Mouse (Mus musculus): Measurements from ENCODE around the gene Smco4. TPM values are rescaled to one million over a fixed set of nuclear protein-coding genes. Genes with fewer than 3 reads are reported as not detected.

The Smco4 gene
- 6.8 and 15.2 TPM in 2 replicates for polyA plus RNA-seq (2012; rRNA removed)

GRCm38 (mm10) chr9:15493235-15493924, at the start of gene Smco4:
Gene Smco4 (plus strand): TSS chr9:15493432.
- under 1% methylated on average over 101 of the region's 101 CpGs for WGBS

GRCm38 (mm10) chr9:15447397-15447796, 45.8 kb upstream of the Smco4 start:
- Histone ChIP-seq H3K27me3 (ENCODE audit: control insufficient read depth, insufficient read depth, low read length) (no peaks in the 10 kb centered on the region), H3K27ac (ENCODE audit: insufficient read depth, low read depth, low read length) (no peak overlapping the region), H3K4me3 (ENCODE audit: low read depth, low read length) (no peak overlapping the region), H3K36me3 (ENCODE audit: control insufficient read depth, insufficient read depth, low read length) (no peaks in the 10 kb centered on the region), H3K4me1 (ENCODE audit: control insufficient read depth, insufficient read depth, insufficient read length, low read length) (0 out of 2 replicates have a peak, but pooled peaks cover 2% of the 10 kb centered on the region)
- TF ChIP-seq CTCF (IDR thresholded peaks at IDR 0.05; ENCODE audit: extremely low read depth, insufficient read length, insufficient replicate concordance, low read depth, low read length) (no peak), POLR2A (IDR thresholded peaks at IDR 0.05; ENCODE audit: low read depth, low read length) (no peak)
- WGBS, result 28% methylated on average over 2 of the region's 2 CpGs

More at GRCm38 (mm10) chr9:15493235-15493924, at the start of gene Smco4:
- peak within 1 kb of the TSS; percentile 45; the same call in 1 of the 2 replicates for H3K27ac ChIP-seq (ENCODE audit: insufficient read depth, low read depth, low read length)
- H3K36me3 ChIP-seq (ENCODE audit: control insufficient read depth, insufficient read depth, low read length), result no peaks in the 10 kb centered on the region
- H3K27me3 ChIP-seq (ENCODE audit: control insufficient read depth, insufficient read depth, low read length), result no peaks in the 10 kb centered on the region
- peaks cover 10% of the 10 kb centered on the region for H3K4me1 ChIP-seq (ENCODE audit: control insufficient read depth, insufficient read depth, insufficient read length, low read length)
- H3K4me3 ChIP-seq (ENCODE audit: low read depth, low read length), result peak within 1 kb of the TSS; percentile 90
- TF ChIP-seq CTCF (IDR thresholded peaks at IDR 0.05; ENCODE audit: extremely low read depth, insufficient read length, insufficient replicate concordance, low read depth, low read length) (peak; percentile 48), POLR2A (IDR thresholded peaks at IDR 0.05; ENCODE audit: low read depth, low read length) (peak; percentile 24; the same call in 1 of the 2 replicates)

GRCm38 (mm10) chr9:15450921-15451320, 42.3 kb upstream of the Smco4 start:
- no peaks in the 10 kb centered on the region for H3K27me3 ChIP-seq (ENCODE audit: control insufficient read depth, insufficient read depth, low read length)
- no peak overlapping the region for H3K4me3 ChIP-seq (ENCODE audit: low read depth, low read length)
- no peaks in the 10 kb centered on the region for H3K36me3 ChIP-seq (ENCODE audit: control insufficient read depth, insufficient read depth, low read length)
- no peak overlapping the region for H3K27ac ChIP-seq (ENCODE audit: insufficient read depth, low read depth, low read length)
- H3K4me1 ChIP-seq (ENCODE audit: control insufficient read depth, insufficient read depth, insufficient read length, low read length), result 0 out of 2 replicates have a peak, but pooled peaks cover 2% of the 10 kb centered on the region
- 77% methylated on average over 5 of the region's 5 CpGs for WGBS
- no peak for TF ChIP-seq CTCF (IDR thresholded peaks at IDR 0.05; ENCODE audit: extremely low read depth, insufficient read length, insufficient replicate concordance, low read depth, low read length)
- no peak for TF ChIP-seq POLR2A (IDR thresholded peaks at IDR 0.05; ENCODE audit: low read depth, low read length)

- Histone ChIP-seq H3K27me3 (ENCODE audit: control insufficient read depth, insufficient read depth, low read length) (no peaks in the 10 kb centered on the region), H3K4me3 (ENCODE audit: low read depth, low read length) (no peak overlapping the region), H3K4me1 (ENCODE audit: control insufficient read depth, insufficient read depth, insufficient read length, low read length) (no peaks in the 10 kb centered on the region), H3K27ac (ENCODE audit: insufficient read depth, low read depth, low read length) (no peak overlapping the region), H3K36me3 (ENCODE audit: control insufficient read depth, insufficient read depth, low read length) (no peaks in the 10 kb centered on the region)
- WGBS, result 88% methylated on average over 4 of the region's 4 CpGs
- TF ChIP-seq POLR2A (IDR thresholded peaks at IDR 0.05; ENCODE audit: low read depth, low read length) (no peak), CTCF (IDR thresholded peaks at IDR 0.05; ENCODE audit: extremely low read depth, insufficient read length, insufficient replicate concordance, low read depth, low read length) (no peak)
Observed at GRCm38 (mm10) chr9:15472256-15472655, 21.0 kb upstream of the Smco4 start.

GRCm38 (mm10) chr9:15473206-15473605, 20.0 kb upstream of the Smco4 start:
- WGBS, result 63% methylated on average over 1 of the region's 1 CpGs

GRCm38 (mm10) chr9:15477556-15477955, 15.7 kb upstream of the Smco4 start:
- Histone ChIP-seq H3K27me3 (ENCODE audit: control insufficient read depth, insufficient read depth, low read length) (no peaks in the 10 kb centered on the region), H3K36me3 (ENCODE audit: control insufficient read depth, insufficient read depth, low read length) (no peaks in the 10 kb centered on the region), H3K27ac (ENCODE audit: insufficient read depth, low read depth, low read length) (no peak overlapping the region), H3K4me3 (ENCODE audit: low read depth, low read length) (no peak overlapping the region), H3K4me1 (ENCODE audit: control insufficient read depth, insufficient read depth, insufficient read length, low read length) (no peaks in the 10 kb centered on the region)
- 86% methylated on average over 10 of the region's 10 CpGs for WGBS
- no peak for TF ChIP-seq POLR2A (IDR thresholded peaks at IDR 0.05; ENCODE audit: low read depth, low read length)
- no peak for TF ChIP-seq CTCF (IDR thresholded peaks at IDR 0.05; ENCODE audit: extremely low read depth, insufficient read length, insufficient replicate concordance, low read depth, low read length)

More at GRCm38 (mm10) chr9:15473206-15473605, 20.0 kb upstream of the Smco4 start:
- TF ChIP-seq CTCF (IDR thresholded peaks at IDR 0.05; ENCODE audit: extremely low read depth, insufficient read length, insufficient replicate concordance, low read depth, low read length) (no peak), POLR2A (IDR thresholded peaks at IDR 0.05; ENCODE audit: low read depth, low read length) (no peak)
- no peaks in the 10 kb centered on the region for H3K4me1 ChIP-seq (ENCODE audit: control insufficient read depth, insufficient read depth, insufficient read length, low read length)
- H3K4me3 ChIP-seq (ENCODE audit: low read depth, low read length), result no peak overlapping the region
- no peaks in the 10 kb centered on the region for H3K27me3 ChIP-seq (ENCODE audit: control insufficient read depth, insufficient read depth, low read length)
- H3K36me3 ChIP-seq (ENCODE audit: control insufficient read depth, insufficient read depth, low read length), result no peaks in the 10 kb centered on the region
- H3K27ac ChIP-seq (ENCODE audit: insufficient read depth, low read depth, low read length), result no peak overlapping the region

- H3K27me3 ChIP-seq (ENCODE audit: control insufficient read depth, insufficient read depth, low read length), result no peaks in the 10 kb centered on the region
- TF ChIP-seq CTCF (IDR thresholded peaks at IDR 0.05; ENCODE audit: extremely low read depth, insufficient read length, insufficient replicate concordance, low read depth, low read length) (no peak), POLR2A (IDR thresholded peaks at IDR 0.05; ENCODE audit: low read depth, low read length) (no peak)
- 53% methylated on average over 2 of the region's 2 CpGs for WGBS
- no peaks in the 10 kb centered on the region for H3K36me3 ChIP-seq (ENCODE audit: control insufficient read depth, insufficient read depth, low read length)
- no peak overlapping the region for H3K27ac ChIP-seq (ENCODE audit: insufficient read depth, low read depth, low read length)
- H3K4me1 ChIP-seq (ENCODE audit: control insufficient read depth, insufficient read depth, insufficient read length, low read length), result peaks cover under 1% of the 10 kb centered on the region; the same call in 1 of the 2 replicates
- H3K4me3 ChIP-seq (ENCODE audit: low read depth, low read length), result no peak overlapping the region
Observed at GRCm38 (mm10) chr9:15487682-15488424, 5.4 kb upstream of the Smco4 start.

All from small intestine, adult 2 months (tissue).